Comparison of ENCODE assay signal across 8 mouse cellular contexts in the genomic region with DNA sequence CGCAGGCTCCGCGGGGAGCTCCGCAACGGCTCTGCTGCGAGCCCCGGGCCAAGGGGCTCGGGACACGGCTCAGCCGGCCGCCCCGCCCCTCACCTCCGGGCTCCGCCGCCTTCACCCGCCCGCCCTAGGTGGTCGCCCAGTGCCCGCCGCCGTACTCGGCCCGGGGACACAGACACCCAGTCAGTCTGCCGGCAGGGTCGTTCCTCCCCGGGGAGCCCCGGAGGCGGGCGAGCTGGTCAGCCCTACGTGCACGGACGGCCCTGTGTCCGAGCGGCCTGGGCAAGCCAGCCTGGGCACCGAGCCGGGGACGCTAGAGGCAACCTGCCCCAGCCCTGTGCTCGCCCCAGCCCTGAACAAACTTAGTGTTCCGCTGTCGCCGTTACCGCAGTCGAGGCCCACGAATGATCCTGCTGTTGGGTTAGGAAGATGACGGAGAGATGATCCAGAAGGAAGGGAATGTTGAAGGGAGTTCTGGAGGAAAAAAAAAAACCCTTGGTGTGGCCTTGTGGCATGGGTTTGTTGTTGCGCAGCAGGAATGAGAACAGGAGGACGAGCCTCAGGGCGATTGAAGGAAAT. TPM values are rescaled to one million over a fixed set of nuclear protein-coding genes. Genes with fewer than 3 reads are reported as not detected.
DNase-seq lines count a peak whose midpoint lies in the region; ATAC-seq and TF ChIP-seq lines count a peak whose summit lies in the region.

No protein-coding gene starts in this region.

- H3K79me2 ChIP-seq in CH12.LX (replicated peaks; ENCODE audit: control insufficient read depth, extremely low read depth, insufficient read depth, poor library complexity, severe bottlenecking): peaks cover 53% of the 10 kb centered on the region

- H3K36me3 ChIP-seq in heart, embryonic 13.5 days: peaks cover 24% of the 10 kb centered on the region
- peaks cover 14 to 24% of the 10 kb centered on the region in 2 experiments for H3K36me3 ChIP-seq in CH12.LX (replicated peaks in 1 of 2; ENCODE audit: control insufficient read depth in 1 of 2, insufficient read depth in 1 of 2, low read length in 1 of 2)
- peaks cover 7% of the 10 kb centered on the region for H3K36me3 ChIP-seq in midbrain, postnatal 0 days (ENCODE audit: insufficient read depth, low read length)

- DNase-seq in heart, postnatal 25 days (ENCODE audit: low spot score): no peak
- peak; percentile 33 for DNase-seq in CH12.LX (ENCODE audit: extremely low read depth)
- DNase-seq in gastrocnemius, adult 2 months: peak; percentile 84
- peak; percentile 59 for DNase-seq in left cerebral cortex, postnatal 4 days
- DNase-seq in midbrain, postnatal 0 days (ENCODE audit: low spot score): peak; percentile 19
- DNase-seq in thymus, postnatal 0 days (ENCODE audit: low spot score): no peak

- peaks cover 39% of the 10 kb centered on the region for H3K4me1 ChIP-seq in heart, embryonic 13.5 days
- H3K4me1 ChIP-seq in CH12.LX (ENCODE audit: control insufficient read depth in 1 of 2, insufficient read depth in 2 of 2): peaks cover 6 to 33% of the 10 kb centered on the region in 2 experiments; a peak in 3 of 4 replicates
- H3K4me1 ChIP-seq in brown adipose tissue, adult 24 weeks (ENCODE audit: control insufficient read depth, insufficient read depth, insufficient read length, low read length): no peaks in the 10 kb centered on the region; the same call in none of the 2 replicates
- 0 out of 2 replicates have a peak, but pooled peaks cover 6% of the 10 kb centered on the region for H3K4me1 ChIP-seq in midbrain, postnatal 0 days (ENCODE audit: insufficient read depth, low read length)

- ATAC-seq in heart, embryonic 13.5 days (ENCODE audit: extremely low read depth, insufficient number of reproducible peaks, low FRiP score, low TSS enrichment): peak; percentile 34
- peak; percentile 66 for ATAC-seq in midbrain, postnatal 0 days (ENCODE audit: low FRiP score)

- TF ChIP-seq POLR2A in CH12.LX (IDR thresholded peaks at IDR 0.05; ENCODE audit: low read depth, low read length): no peak

- H3K9ac ChIP-seq in heart, embryonic 13.5 days: peak overlapping the region; percentile 94
- H3K9ac ChIP-seq in CH12.LX (ENCODE audit: insufficient read depth, low read depth): peak overlapping the region; percentile 70
- peak overlapping the region; percentile 84 for H3K9ac ChIP-seq in midbrain, postnatal 0 days (replicated peaks; ENCODE audit: low read length, poor library complexity, severe bottlenecking)

- H3K4me3 ChIP-seq in heart, embryonic 13.5 days: peak overlapping the region; percentile 96
- H3K4me3 ChIP-seq in CH12.LX (replicated peaks in 1 of 3; ENCODE audit: low read depth in 2 of 3, low read length in 2 of 3, poor library complexity in 1 of 3): peak overlapping the region; percentile 86 to 95 (median 88)
- H3K4me3 ChIP-seq in brown adipose tissue, adult 24 weeks (ENCODE audit: insufficient read depth, low read depth, low read length): peak overlapping the region; percentile 73
- H3K4me3 ChIP-seq in gastrocnemius, adult 2 months: peak overlapping the region; percentile 84
- H3K4me3 ChIP-seq in midbrain, postnatal 0 days (ENCODE audit: low read depth, low read length): peak overlapping the region; percentile 84

- intact Hi-C loops in heart, postnatal 25 days (cut with DNase I): loop anchor here (2.0 to 5.0 kb wide), 2 partner anchors 47 to 137 kb away; partner anchors contain the start of genes Iqcb1 and Polq
- intact Hi-C loops in gastrocnemius, adult 2 months (cut with DNase I): loop anchor here (2.0 kb wide), 1 partner anchor 135 kb away; the partner anchor contains the start of gene Polq
- intact Hi-C loops in left cerebral cortex, postnatal 4 days (cut with DNase I): no loop called here

- H3K4me2 ChIP-seq in heart, embryonic 13.5 days: peak overlapping the region; percentile 82
- peak overlapping the region; percentile 84 for H3K4me2 ChIP-seq in CH12.LX (ENCODE audit: insufficient read depth, low read depth, poor library complexity, severe bottlenecking)
- peak overlapping the region; percentile 66 for H3K4me2 ChIP-seq in midbrain, postnatal 0 days (ENCODE audit: low read depth, low read length, poor library complexity, severe bottlenecking)

- H3K27ac ChIP-seq in heart, embryonic 13.5 days (replicated peaks): peak overlapping the region; percentile 81
- H3K27ac ChIP-seq in CH12.LX (ENCODE audit: insufficient read depth, low read depth): peak overlapping the region; percentile 39
- H3K27ac ChIP-seq in brown adipose tissue, adult 24 weeks (replicated peaks; ENCODE audit: low read depth, low read length): peak overlapping the region; percentile 78
- peak overlapping the region; percentile 96 for H3K27ac ChIP-seq in gastrocnemius, adult 2 months
- H3K27ac ChIP-seq in midbrain, postnatal 0 days (ENCODE audit: low read depth, low read length): peak overlapping the region; percentile 82

- dilution Hi-C loops in CH12.LX (cut with MboI; ENCODE audit: extremely low pct_ligation_motif_present, extremely low pct_unique_long_range_greater_than_20kb, low sequenced_read_pairs): no loop called here

- no peaks in the 10 kb centered on the region for H3K9me3 ChIP-seq in heart, embryonic 13.5 days
- no peaks in the 10 kb centered on the region for H3K9me3 ChIP-seq in CH12.LX (replicated peaks; ENCODE audit: low read length)
- H3K9me3 ChIP-seq in midbrain, postnatal 0 days (ENCODE audit: low read length): no peaks in the 10 kb centered on the region

- in situ Hi-C loops in CH12.LX (cut with MboI; ENCODE audit: low pct_ligation_motif_present, low pct_unique_long_range_greater_than_20kb, low sequenced_read_pairs): no loop called here

- under 1% methylated on average over 48 of the region's 48 CpGs for WGBS in heart, embryonic 13.5 days
- under 1% methylated on average over 35 of the region's 48 CpGs for WGBS in midbrain, postnatal 0 days

- no peak for TF ChIP-seq RAD21 in CH12.LX (IDR thresholded peaks at IDR 0.05; ENCODE audit: low read depth, low read length)

- no peak for TF ChIP-seq EP300 in CH12.LX (IDR thresholded peaks at IDR 0.05; ENCODE audit: low read length)

- H3K27me3 ChIP-seq in heart, embryonic 13.5 days (replicated peaks): no peaks in the 10 kb centered on the region
- no peaks in the 10 kb centered on the region for H3K27me3 ChIP-seq in CH12.LX (replicated peaks)
- H3K27me3 ChIP-seq in midbrain, postnatal 0 days (ENCODE audit: insufficient read depth, low read length): no peaks in the 10 kb centered on the region

- TF ChIP-seq CTCF in CH12.LX (conservative IDR thresholded peaks at IDR 0.05 in 1 of 2, IDR thresholded peaks at IDR 0.05 in 1 of 2; ENCODE audit: low read depth in 2 of 2, low read length in 2 of 2): no peak
- no peak for TF ChIP-seq CTCF in gastrocnemius, adult 2 months (IDR thresholded peaks at IDR 0.05)
- no peak for TF ChIP-seq CTCF in midbrain, postnatal 0 days (IDR thresholded peaks at IDR 0.05)

RNA-seq across cellular contexts. Expression of gene Golgb1, which starts 0.4 kb away (rescaled TPM):
- polyA plus RNA-seq in heart, embryonic 13.5 days (2015; fragmentation: Nextera tagmentation; extraction: Ambion mirVana): 61.9 and 64.3 TPM in 2 replicates
- total RNA-seq in heart, postnatal 25 days (2021): 10 to 100 TPM; 37.9 to 43.5 TPM
- 69.8 and 96.8 TPM in 2 replicates for total RNA-seq in CH12.LX (2012; rRNA removed)
- 65.6 and 66.7 TPM in 2 replicates for total RNA-seq in CH12.LX (2014; rRNA removed)
- polyA plus RNA-seq in CH12.LX (2012; ENCODE audit: insufficient read length, low read depth): 75.9 and 112 TPM in 2 replicates
- 18.4 and 23.8 TPM in 2 replicates for polyA plus RNA-seq in brown adipose tissue, adult 24 weeks (2012; ENCODE audit: insufficient read depth, insufficient read length, missing spikeins)
- total RNA-seq in gastrocnemius, adult 2 months (2021): 10 to 100 TPM; 17.7 to 28.9 TPM
- total RNA-seq in left cerebral cortex, postnatal 4 days (2021): 10 to 100 TPM; 59.0 to 61.5 TPM
- 41.3 and 70.4 TPM in 2 replicates for total RNA-seq in midbrain, postnatal 0 days (2014; rRNA removed)
- polyA plus RNA-seq in midbrain, postnatal 0 days (2015; fragmentation: Nextera tagmentation; extraction: Ambion mirVana): 84.1 and 101 TPM in 2 replicates
- polyA plus RNA-seq in thymus, postnatal 0 days (2015; fragmentation: Nextera tagmentation; extraction: Ambion mirVana): 50.2 and 63.9 TPM in 2 replicates

RNA-seq across cellular contexts. Expression of gene Eaf2, which starts 0.6 kb away (rescaled TPM):
- polyA plus RNA-seq in heart, embryonic 13.5 days (2015; fragmentation: Nextera tagmentation; extraction: Ambion mirVana): 0.40 and 0.97 TPM in 2 replicates
- total RNA-seq in heart, postnatal 25 days (2021): under 1 TPM; 0.59 to 0.86 TPM
- total RNA-seq in CH12.LX (2012; rRNA removed) (7.4 and 8.1 TPM in 2 replicates), CH12.LX (2014; rRNA removed) (5.0 and 7.1 TPM in 2 replicates)
- 3.5 and 5.5 TPM in 2 replicates for polyA plus RNA-seq in CH12.LX (2012; ENCODE audit: insufficient read length, low read depth)
- polyA plus RNA-seq in brown adipose tissue, adult 24 weeks (2012; ENCODE audit: insufficient read depth, insufficient read length, missing spikeins): 9.2 and 10.5 TPM in 2 replicates
- under 1 TPM in 1 of 2 experiments, not detected in 1; 0.25 TPM for total RNA-seq in gastrocnemius, adult 2 months (2021)
- under 1 TPM; 0.38 to 0.70 TPM for total RNA-seq in left cerebral cortex, postnatal 4 days (2021)
- 0.14 and 1.0 TPM in 2 replicates for total RNA-seq in midbrain, postnatal 0 days (2014; rRNA removed)
- polyA plus RNA-seq in midbrain, postnatal 0 days (2015; fragmentation: Nextera tagmentation; extraction: Ambion mirVana): 1.1 and 1.3 TPM in 2 replicates
- 5.3 and 5.8 TPM in 2 replicates for polyA plus RNA-seq in thymus, postnatal 0 days (2015; fragmentation: Nextera tagmentation; extraction: Ambion mirVana)

RNA-seq across cellular contexts. Expression of gene Iqcb1, which starts 47.2 kb away (rescaled TPM):
- polyA plus RNA-seq in heart, embryonic 13.5 days (2015; fragmentation: Nextera tagmentation; extraction: Ambion mirVana): 28.4 and 28.9 TPM in 2 replicates
- 10 to 100 TPM; 13.3 to 13.4 TPM for total RNA-seq in heart, postnatal 25 days (2021)
- total RNA-seq in CH12.LX (2012; rRNA removed) (32.1 and 41.0 TPM in 2 replicates), CH12.LX (2014; rRNA removed) (46.4 and 50.4 TPM in 2 replicates)
- polyA plus RNA-seq in CH12.LX (2012; ENCODE audit: insufficient read length, low read depth): 47.7 and 49.9 TPM in 2 replicates
- 15.3 and 17.4 TPM in 2 replicates for polyA plus RNA-seq in brown adipose tissue, adult 24 weeks (2012; ENCODE audit: insufficient read depth, insufficient read length, missing spikeins)
- 1 to 10 TPM; 5.8 to 5.9 TPM for total RNA-seq in gastrocnemius, adult 2 months (2021)
- 10 to 100 TPM; 34.8 to 40.2 TPM for total RNA-seq in left cerebral cortex, postnatal 4 days (2021)
- total RNA-seq in midbrain, postnatal 0 days (2014; rRNA removed): 16.7 and 20.5 TPM in 2 replicates
- 63.8 and 70.0 TPM in 2 replicates for polyA plus RNA-seq in midbrain, postnatal 0 days (2015; fragmentation: Nextera tagmentation; extraction: Ambion mirVana)
- 20.4 and 22.8 TPM in 2 replicates for polyA plus RNA-seq in thymus, postnatal 0 days (2015; fragmentation: Nextera tagmentation; extraction: Ambion mirVana)

RNA-seq across cellular contexts. Expression of gene Hcls1, which starts 59.4 kb away (rescaled TPM):
- polyA plus RNA-seq in heart, embryonic 13.5 days (2015; fragmentation: Nextera tagmentation; extraction: Ambion mirVana): 5.5 and 5.8 TPM in 2 replicates
- 1 to 10 TPM; 7.3 to 7.4 TPM for total RNA-seq in heart, postnatal 25 days (2021)
- total RNA-seq in CH12.LX (2012; rRNA removed): 302 and 332 TPM in 2 replicates
- 206 and 222 TPM in 2 replicates for total RNA-seq in CH12.LX (2014; rRNA removed)
- 537 and 750 TPM in 2 replicates for polyA plus RNA-seq in CH12.LX (2012; ENCODE audit: insufficient read length, low read depth)
- 5.9 and 7.8 TPM in 2 replicates for polyA plus RNA-seq in brown adipose tissue, adult 24 weeks (2012; ENCODE audit: insufficient read depth, insufficient read length, missing spikeins)
- 1 to 10 TPM; 1.6 to 2.7 TPM for total RNA-seq in gastrocnemius, adult 2 months (2021)
- 1 to 10 TPM; 2.0 to 2.3 TPM for total RNA-seq in left cerebral cortex, postnatal 4 days (2021)
- total RNA-seq in midbrain, postnatal 0 days (2014; rRNA removed): 2.2 and 2.4 TPM in 2 replicates
- 2.3 and 2.4 TPM in 2 replicates for polyA plus RNA-seq in midbrain, postnatal 0 days (2015; fragmentation: Nextera tagmentation; extraction: Ambion mirVana)
- polyA plus RNA-seq in thymus, postnatal 0 days (2015; fragmentation: Nextera tagmentation; extraction: Ambion mirVana): 144 and 146 TPM in 2 replicates

Comparison
In these comparisons a context has a peak if more than half of its experiments do, and no peak if none do; other contexts are left out.
1. H3K27ac ChIP-seq: peak in every context shown above with its lines; median percentile 96 in gastrocnemius, adult 2 months; 82 in midbrain, postnatal 0 days; 81 in heart, embryonic 13.5 days; 78 in brown adipose tissue, adult 24 weeks; 39 in CH12.LX.
2. DNase-seq: peak in CH12.LX (single experiment), gastrocnemius, adult 2 months (single experiment), left cerebral cortex, postnatal 4 days (single experiment) and midbrain, postnatal 0 days (single experiment); none in heart, postnatal 25 days (single experiment) and thymus, postnatal 0 days (single experiment).
3. Peak in every context shown above with its lines, with median percentiles within 50 percentile points of each other: H3K4me2 ChIP-seq, H3K4me3 ChIP-seq and H3K9ac ChIP-seq.